Mouse (Mus musculus): ENCODE data around the gene Boll. TPM values are rescaled to one million over a fixed set of nuclear protein-coding genes. Genes with fewer than 3 reads are reported as not detected.
A peak's percentile ranks its signal among the peaks of the same experiment; 100 is the strongest.

Gene Boll
- total RNA-seq, 2 experiments from 2014 or later: 0.39 TPM; not detected in 1

GRCm38 (mm10) chr1:55239237-55239636 is 124.0 kb downstream of the Boll start:
- peak in 1 of 2 experiments; percentile 58 for DNase-seq (ENCODE audit: low spot score in 2 of 2)

- DNase-seq (ENCODE audit: low spot score in 2 of 2): no peak
These were observed 124.8 kb downstream of the Boll start for GRCm38 (mm10) chr1:55238496-55238895.

- no peak for DNase-seq (ENCODE audit: low spot score in 2 of 2)
These were observed 125.6 kb downstream of the Boll start for GRCm38 (mm10) chr1:55237643-55238161.

- peak; percentile 94 to 97 for DNase-seq (ENCODE audit: low spot score in 2 of 2)
These were observed 126.2 kb downstream of the Boll start, which contains the start of gene Mars2 for GRCm38 (mm10) chr1:55236890-55237642. Mars2 (plus strand) TSS chr1:55237177.

GRCm38 (mm10) chr1:55236487-55236886 is 126.8 kb downstream of the Boll start:
- DNase-seq (ENCODE audit: low spot score in 2 of 2): no peak

- DNase-seq (ENCODE audit: low spot score in 2 of 2): no peak
These were observed 128.3 kb downstream of the Boll start for GRCm38 (mm10) chr1:55234910-55235520.

- DNase-seq (ENCODE audit: low spot score in 2 of 2): no peak
These were observed 134.9 kb downstream of the Boll start for GRCm38 (mm10) chr1:55228256-55228884.

GRCm38 (mm10) chr1:55227376-55227775 is 135.9 kb downstream of the Boll start:
- DNase-seq (ENCODE audit: low spot score in 2 of 2): no peak

- no peak for DNase-seq (ENCODE audit: low spot score in 2 of 2)
These were observed 137.0 kb downstream of the Boll start, which contains the start of gene Rftn2 for GRCm38 (mm10) chr1:55226011-55226857. Rftn2 (minus strand) TSS chr1:55226782.

- DNase-seq (ENCODE audit: low spot score in 2 of 2): peak in 1 of 2 experiments; percentile 52
These were observed 137.9 kb downstream of the Boll start for GRCm38 (mm10) chr1:55225398-55225797.

GRCm38 (mm10) chr1:55224111-55224510 is 139.2 kb downstream of the Boll start:
- peak in 1 of 2 experiments; percentile 58 for DNase-seq (ENCODE audit: low spot score in 2 of 2)

- DNase-seq (ENCODE audit: low spot score in 2 of 2): no peak
These were observed 140.2 kb downstream of the Boll start for GRCm38 (mm10) chr1:55223026-55223425.

- DNase-seq (ENCODE audit: low spot score in 2 of 2): peak in 1 of 2 experiments; percentile 56
These were observed 141.9 kb downstream of the Boll start for GRCm38 (mm10) chr1:55221352-55221751.

- no peak for DNase-seq (ENCODE audit: low spot score in 2 of 2)
These were observed 146.1 kb downstream of the Boll start for GRCm38 (mm10) chr1:55217191-55217590.

GRCm38 (mm10) chr1:55215185-55215813 is 148.0 kb downstream of the Boll start:
- DNase-seq (ENCODE audit: low spot score in 2 of 2): no peak

GRCm38 (mm10) chr1:55213936-55214335 is 149.3 kb downstream of the Boll start:
- DNase-seq (ENCODE audit: low spot score in 2 of 2): no peak

- DNase-seq (ENCODE audit: low spot score in 2 of 2): no peak
These were observed 149.8 kb downstream of the Boll start for GRCm38 (mm10) chr1:55213475-55213874.

GRCm38 (mm10) chr1:55212771-55213170 is 150.5 kb downstream of the Boll start:
- DNase-seq (ENCODE audit: low spot score in 2 of 2): no peak

GRCm38 (mm10) chr1:55211081-55211480 is 152.2 kb downstream of the Boll start:
- no peak for DNase-seq (ENCODE audit: low spot score in 2 of 2)

Measured in layer of hippocampus, postnatal 14 days (tissue).